Mouse (Mus musculus) kidney, embryonic 15.5 days (tissue): Measurements from ENCODE around the gene Nfam1. TPM values are rescaled to one million over a fixed set of nuclear protein-coding genes. Genes with fewer than 3 reads are reported as not detected.
A peak's percentile ranks its signal among the peaks of the same experiment; 100 is the strongest.
"Not testable (repeated sequence)": the region's sequence is repeated elsewhere in the genome, so short reads cannot be mapped to it uniquely, and the experiment has no call there.

Experiments used
- ATAC-seq: fragments of 200-750 bp; cut with Nextera tagmentation; replicated peaks from 2 replicates; pipeline ENCODE4 v1.8.0; 2017; ENCODE audit warnings: moderate TSS enrichment; ENCODE audit not compliant: low FRiP score
- H3K27ac ChIP-seq: fragments of 300-500 bp; sonication (generic); 2 replicates; pipeline ENCODE4 v1.5.1; 2015; ENCODE audit warnings: mild to moderate bottlenecking, inconsistent platforms
- H3K27me3 ChIP-seq: fragments of 300-500 bp; sonication (generic); 2 replicates; pipeline ENCODE4 v1.6.1; 2015; ENCODE audit warnings: inconsistent platforms
- H3K36me3 ChIP-seq: fragments of 300-500 bp; sonication (generic); 2 replicates; pipeline ENCODE4 v1.6.1; 2015; ENCODE audit warnings: inconsistent platforms
- H3K4me1 ChIP-seq: fragments of 300-500 bp; sonication (generic); 2 replicates; pipeline ENCODE4 v1.6.1; 2015; ENCODE audit warnings: inconsistent platforms
- H3K4me2 ChIP-seq: fragments of 300-500 bp; sonication (generic); 2 replicates; pipeline ENCODE4 v1.6.1; 2015; ENCODE audit warnings: moderate library complexity, mild to moderate bottlenecking, inconsistent platforms
- H3K4me3 ChIP-seq: fragments of 300-500 bp; sonication (generic); replicated peaks from 2 replicates; pipeline ENCODE4 v1.5.1; 2015; ENCODE audit warnings: mild to moderate bottlenecking, inconsistent platforms
- H3K9ac ChIP-seq: fragments of 300-500 bp; sonication (generic); 2 replicates; pipeline ENCODE4 v1.6.1; 2015; ENCODE audit warnings: mild to moderate bottlenecking, inconsistent platforms
- H3K9me3 ChIP-seq: fragments of 300-500 bp; sonication (generic); replicated peaks from 2 replicates; pipeline ENCODE4 v1.6.1; 2016; ENCODE audit warnings: inconsistent platforms
- WGBS: fragments of 180-500 bp; shearing (Covaris S2); methylation state at CpG from one replicate; pipeline ENCODE4 v1.1.7; 2015; ENCODE audit warnings: mixed read lengths; 5-methylcytosine and 5-hydroxymethylcytosine counted together
- polyA plus RNA-seq: library from polyadenylated mRNA; unstranded; fragments of >200 nt; fragmentation: Nextera tagmentation; extraction: Ambion mirVana; gene quantifications from 2 replicates; pipeline ENCODE4 v1.2.1, GENCODE M21; 2015

Gene Nfam1
- polyA plus RNA-seq, 1 experiment from 2014 or later, result 3.0 TPM

DNA sequence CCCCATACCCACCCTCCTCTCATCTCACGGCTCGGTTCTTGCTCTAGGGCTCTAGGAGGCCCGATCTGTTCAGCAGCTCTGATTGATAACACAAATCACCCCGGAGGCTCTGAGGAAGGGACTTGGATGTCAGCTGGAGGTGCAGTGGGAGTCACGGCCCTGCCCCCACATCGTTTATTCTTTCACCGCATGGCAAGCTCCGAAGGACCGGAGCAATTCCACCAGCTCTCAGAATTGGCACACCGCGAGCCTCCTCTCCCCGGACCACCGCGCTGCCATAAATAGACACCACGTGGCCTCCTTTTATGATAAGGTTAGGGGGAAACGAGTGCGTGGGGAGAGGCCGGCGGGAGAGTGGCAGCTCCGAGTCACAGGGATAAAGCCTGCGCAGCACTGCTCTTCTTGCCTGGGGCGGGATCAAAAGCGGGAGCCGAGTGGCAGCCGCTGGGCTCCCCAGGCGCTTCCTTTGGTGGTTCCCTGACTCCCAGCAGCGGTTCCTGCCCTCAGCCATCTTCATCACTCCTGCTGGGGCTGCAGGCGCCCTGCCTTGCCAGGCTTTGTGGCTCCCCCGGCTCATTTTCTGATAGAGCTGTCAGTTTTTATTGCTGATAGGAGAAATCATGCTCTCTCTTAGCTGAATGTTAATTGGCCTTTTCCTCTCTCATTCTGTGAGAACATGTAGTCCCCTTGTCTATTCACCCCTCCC, 23.4 kb upstream of the Nfam1 start:
- Histone ChIP-seq H3K27me3 (peaks cover 4% of the 10 kb centered on the region; the same call in 1 of the 2 replicates), H3K4me1 (peaks cover 43% of the 10 kb centered on the region), H3K9me3 (0 out of 2 replicates have a peak, but pooled peaks cover 5% of the 10 kb centered on the region), H3K27ac (peak overlapping the region; percentile 63), H3K36me3 (no peaks in the 10 kb centered on the region), H3K4me2 (peak overlapping the region; percentile 87), H3K9ac (peak overlapping the region; percentile 40), H3K4me3 (peak overlapping the region; percentile 43)
- peak; percentile 15; the same call in 1 of the 2 replicates for ATAC-seq
- under 1% methylated on average over 29 of the region's 29 CpGs for WGBS

DNA sequence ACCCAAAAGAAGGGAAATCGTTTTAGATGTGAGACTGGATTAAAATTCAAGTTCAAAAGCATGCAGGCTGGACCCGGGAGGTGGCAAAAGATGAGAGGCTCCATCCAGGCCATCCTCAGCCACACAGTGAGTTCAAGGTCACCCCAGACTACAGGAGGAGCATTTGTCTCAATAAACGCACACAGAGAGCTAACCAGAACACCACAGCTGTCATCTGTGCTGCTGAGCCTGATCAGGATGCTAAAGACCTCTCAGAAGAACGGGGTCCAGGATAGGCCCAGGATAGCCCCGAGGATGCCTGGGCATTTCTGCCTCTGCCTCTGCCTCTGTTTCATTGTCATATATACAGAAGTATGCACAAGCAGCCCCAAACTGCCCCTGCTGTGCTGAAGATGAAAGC, 22.5 kb upstream of the Nfam1 start:
- Histone ChIP-seq H3K4me3 (no peak overlapping the region), H3K9me3 (0 out of 2 replicates have a peak, but pooled peaks cover 5% of the 10 kb centered on the region), H3K4me2 (no peak overlapping the region), H3K36me3 (no peaks in the 10 kb centered on the region), H3K27me3 (peaks cover 4% of the 10 kb centered on the region), H3K9ac (no peak overlapping the region), H3K27ac (no peak overlapping the region), H3K4me1 (peaks cover 40% of the 10 kb centered on the region)
- ATAC-seq, result no peak
- WGBS, result 71% methylated on average over 5 of the region's 5 CpGs

DNA sequence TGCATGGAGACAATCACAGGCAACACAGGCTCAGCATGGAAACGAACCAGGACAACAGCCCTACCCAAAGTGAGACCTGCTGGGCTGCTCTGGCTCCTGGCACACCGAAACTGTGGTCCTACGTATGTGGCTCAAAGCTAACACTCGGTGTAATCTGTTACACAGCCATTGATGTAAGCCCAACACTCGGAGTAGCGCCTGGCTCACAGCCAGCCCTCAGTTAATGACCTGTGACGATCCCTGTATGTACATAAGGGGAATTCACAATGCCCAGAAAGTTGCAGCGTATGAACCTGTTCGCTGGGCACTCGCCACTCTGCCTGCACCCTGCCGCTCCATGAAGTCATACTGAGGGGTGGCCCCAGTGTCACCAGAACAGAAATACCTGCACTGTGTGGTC, 20.2 kb upstream of the Nfam1 start:
- Histone ChIP-seq H3K9me3 (0 out of 2 replicates have a peak, but pooled peaks cover 5% of the 10 kb centered on the region), H3K27me3 (peaks cover 4% of the 10 kb centered on the region), H3K36me3 (no peaks in the 10 kb centered on the region), H3K27ac (0 out of 2 replicates have a peak overlapping the region, but pooled peaks have one; percentile 25), H3K9ac (no peak overlapping the region), H3K4me1 (peaks cover 36% of the 10 kb centered on the region), H3K4me3 (no peak overlapping the region), H3K4me2 (no peak overlapping the region)
- ATAC-seq, result peak; percentile 70
- 29% methylated on average over 11 of the region's 11 CpGs for WGBS

DNA sequence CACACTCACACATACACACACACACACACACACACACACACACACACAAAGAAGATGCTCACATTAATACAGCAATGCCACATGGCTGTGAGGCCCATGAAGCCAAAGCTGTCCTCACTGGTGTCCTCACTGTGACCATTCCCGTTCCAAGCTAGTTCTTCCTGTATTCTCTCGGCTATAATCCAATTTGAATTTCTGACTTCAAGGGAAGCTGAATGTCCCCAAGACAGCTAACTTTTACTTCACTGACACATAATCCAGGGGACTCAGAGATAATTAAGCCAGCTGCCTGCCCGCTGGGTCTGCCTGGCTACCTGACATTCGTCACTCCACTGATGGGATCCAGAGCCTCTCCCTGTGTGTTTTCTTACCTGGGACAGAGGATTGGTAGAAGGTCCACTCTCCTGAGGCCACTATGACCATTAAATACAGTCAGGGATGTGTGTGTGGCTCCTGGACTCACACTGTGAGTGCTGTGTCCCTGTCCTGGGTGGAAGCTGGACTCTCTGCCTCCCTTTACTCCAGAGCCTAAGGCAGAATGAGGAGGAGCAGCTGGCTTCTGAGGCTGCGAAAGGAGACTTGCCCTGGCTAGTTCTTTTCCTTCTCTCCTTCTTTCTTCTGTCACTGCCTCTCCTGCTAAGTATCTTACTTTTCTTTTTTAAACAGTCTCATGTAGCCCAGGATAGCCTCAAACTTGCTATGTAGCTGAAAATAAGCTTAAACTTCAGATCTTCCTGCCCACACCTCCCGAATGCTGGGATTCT, 19.4 kb upstream of the Nfam1 start:
- no peak overlapping the region for H3K9ac ChIP-seq
- H3K27ac ChIP-seq, result no peak overlapping the region
- H3K36me3 ChIP-seq, result no peaks in the 10 kb centered on the region
- H3K4me2 ChIP-seq, result no peak overlapping the region
- peaks cover 4% of the 10 kb centered on the region for H3K27me3 ChIP-seq
- H3K4me3 ChIP-seq, result no peak overlapping the region
- ATAC-seq, result no peak
- WGBS, result 64% methylated on average over 6 of the region's 6 CpGs
- H3K4me1 ChIP-seq, result peaks cover 36% of the 10 kb centered on the region
- H3K9me3 ChIP-seq, result 0 out of 2 replicates have a peak, but pooled peaks cover 3% of the 10 kb centered on the region

DNA sequence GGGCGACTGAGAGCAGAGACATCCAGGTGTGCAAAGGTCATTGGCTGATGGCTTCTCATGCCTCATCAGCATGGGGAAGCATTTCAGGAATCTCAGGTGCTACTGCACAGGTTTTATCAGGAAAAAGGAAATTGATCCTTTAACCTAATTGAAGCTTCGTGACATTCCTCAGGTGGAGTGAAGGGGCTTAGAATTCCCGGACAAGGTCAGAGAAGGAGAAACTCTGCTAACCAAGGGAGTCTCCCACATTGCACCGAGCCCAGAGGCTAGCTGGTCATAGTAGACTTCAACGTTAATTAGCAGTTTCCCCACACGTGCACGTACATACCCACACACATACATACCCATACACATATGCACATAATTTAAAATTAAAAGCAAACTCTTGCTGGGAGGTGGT, 13.6 kb upstream of the Nfam1 start:
- Histone ChIP-seq H3K9ac (no peak overlapping the region), H3K4me1 (peaks cover 13% of the 10 kb centered on the region), H3K4me2 (no peak overlapping the region), H3K27ac (no peak overlapping the region), H3K27me3 (no peaks in the 10 kb centered on the region; the same call in 1 of the 2 replicates), H3K4me3 (no peak overlapping the region), H3K36me3 (no peaks in the 10 kb centered on the region), H3K9me3 (peaks cover 8% of the 10 kb centered on the region)
- ATAC-seq, result no peak
- WGBS, result 74% methylated on average over 7 of the region's 7 CpGs

DNA sequence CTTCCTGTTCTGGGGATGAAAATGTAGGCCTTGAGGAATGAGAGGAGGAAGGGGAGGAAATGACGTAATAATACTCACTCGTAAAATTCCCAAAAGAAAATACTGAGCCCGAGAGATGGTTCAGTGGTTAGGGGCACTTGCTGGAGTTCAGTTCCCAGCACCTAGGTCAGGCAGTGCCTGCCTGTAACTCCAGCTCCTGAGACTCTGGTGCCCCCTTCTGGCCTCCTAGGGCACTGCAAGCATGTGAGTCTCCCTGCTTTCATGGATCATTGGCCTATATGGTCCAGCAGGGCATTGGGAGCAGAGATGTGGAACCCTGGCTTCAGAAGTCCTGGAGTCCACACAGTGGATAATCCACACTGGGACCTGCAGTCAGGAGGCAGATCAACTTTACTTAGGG, 13.2 kb upstream of the Nfam1 start:
- WGBS, result 94% methylated on average over 3 of the region's 3 CpGs
- H3K4me2 ChIP-seq, result no peak overlapping the region
- H3K27ac ChIP-seq, result no peak overlapping the region
- peaks cover under 1% of the 10 kb centered on the region; the same call in 1 of the 2 replicates for H3K27me3 ChIP-seq
- H3K36me3 ChIP-seq, result no peaks in the 10 kb centered on the region
- peaks cover 12% of the 10 kb centered on the region for H3K4me1 ChIP-seq
- H3K9me3 ChIP-seq, result peaks cover 8% of the 10 kb centered on the region
- no peak overlapping the region for H3K9ac ChIP-seq
- no peak overlapping the region for H3K4me3 ChIP-seq
- no peak for ATAC-seq

DNA sequence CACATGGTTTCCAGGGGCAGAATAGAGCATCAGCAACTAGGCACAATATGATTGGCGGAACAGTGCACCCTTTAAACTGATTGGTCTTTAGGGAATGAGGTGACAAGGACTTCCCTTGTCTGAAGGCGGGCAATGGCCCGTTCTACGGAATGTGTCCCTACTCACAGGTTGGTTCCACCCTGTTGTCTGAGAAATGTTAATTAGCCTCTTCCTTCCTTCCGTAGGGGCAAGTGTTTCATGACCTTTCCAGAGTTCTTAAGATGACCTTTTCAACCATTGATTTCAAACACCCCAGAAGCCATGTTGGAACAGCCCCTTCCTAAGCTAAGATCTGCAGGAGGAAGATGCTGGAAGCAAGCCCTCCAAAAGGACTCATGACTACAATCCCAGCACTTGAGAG, 12.5 kb upstream of the Nfam1 start:
- H3K4me3 ChIP-seq, H3K9me3 ChIP-seq, H3K27me3 ChIP-seq, H3K9ac ChIP-seq, H3K4me2 ChIP-seq, ATAC-seq, H3K27ac ChIP-seq, H3K36me3 ChIP-seq: not testable (repeated sequence)
- H3K4me1 ChIP-seq, result peaks cover 13% of the 10 kb centered on the region
- WGBS, result 84% methylated on average over 5 of the region's 5 CpGs

DNA sequence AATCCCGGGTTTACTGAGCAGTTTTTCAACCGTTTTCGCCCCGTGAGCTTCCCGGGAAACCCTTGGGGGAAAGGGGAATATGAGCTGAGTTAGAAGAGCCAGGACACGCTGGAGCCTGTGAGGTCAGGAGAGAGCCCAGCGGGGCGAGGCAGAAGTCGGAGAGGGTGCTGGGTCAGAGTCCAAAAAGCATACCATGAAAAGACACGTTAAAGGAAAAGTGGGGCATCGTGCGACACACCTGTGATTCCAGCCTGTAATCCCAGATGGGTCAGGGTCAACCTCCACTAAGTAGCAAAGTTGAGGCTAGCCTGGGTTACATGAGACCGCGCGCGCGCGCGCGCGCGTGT, 10.2 kb upstream of the Nfam1 start:
- no peak overlapping the region for H3K9ac ChIP-seq
- no peak overlapping the region for H3K27ac ChIP-seq
- WGBS, result 67% methylated on average over 22 of the region's 22 CpGs
- no peak for ATAC-seq
- H3K36me3 ChIP-seq, result no peaks in the 10 kb centered on the region
- peaks cover 8% of the 10 kb centered on the region for H3K9me3 ChIP-seq
- peaks cover 33% of the 10 kb centered on the region for H3K4me1 ChIP-seq
- H3K27me3 ChIP-seq, result 0 out of 2 replicates have a peak, but pooled peaks cover 2% of the 10 kb centered on the region
- H3K4me3 ChIP-seq, result no peak overlapping the region
- no peak overlapping the region for H3K4me2 ChIP-seq

DNA sequence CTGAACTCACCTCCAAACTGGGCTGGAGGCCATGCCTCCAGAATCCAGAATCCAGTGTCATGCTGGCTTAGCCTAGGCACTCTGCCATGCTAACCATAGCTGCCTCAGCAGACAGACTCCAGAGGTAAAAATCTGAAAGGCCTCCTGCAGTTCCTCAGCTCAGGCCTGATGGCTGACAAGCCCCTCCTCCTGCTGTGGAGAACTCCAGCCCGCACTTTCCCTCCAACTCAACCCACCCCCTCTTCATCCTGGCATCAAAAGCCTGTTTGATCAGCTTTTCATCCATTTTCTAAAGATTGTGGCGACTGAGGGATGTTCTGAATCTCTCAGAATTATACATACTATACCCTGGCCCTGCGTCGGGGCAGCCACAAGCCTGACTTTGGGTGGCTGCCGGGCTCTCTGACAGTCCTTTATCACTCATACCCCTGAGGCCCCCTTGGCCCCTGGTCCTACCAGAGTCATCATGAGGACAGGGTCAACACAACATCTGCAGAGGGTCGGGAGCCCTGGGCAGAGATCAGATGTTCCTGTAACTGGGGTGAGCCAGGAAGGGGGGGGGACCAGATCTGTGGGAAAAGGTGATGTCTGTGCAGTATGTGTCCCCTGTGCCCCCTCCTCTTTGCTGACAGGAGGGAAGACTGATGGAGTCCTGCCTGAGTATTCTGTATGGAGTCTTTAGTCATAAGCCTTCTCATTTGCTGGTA, 9.7 kb upstream of the Nfam1 start:
- H3K4me1 ChIP-seq, result peaks cover 39% of the 10 kb centered on the region
- H3K4me3 ChIP-seq, result no peak overlapping the region
- H3K9me3 ChIP-seq, result peaks cover 8% of the 10 kb centered on the region
- no peak overlapping the region for H3K9ac ChIP-seq
- no peak for ATAC-seq
- H3K27me3 ChIP-seq, result 0 out of 2 replicates have a peak, but pooled peaks cover 2% of the 10 kb centered on the region
- 18% methylated on average over 6 of the region's 6 CpGs for WGBS
- H3K27ac ChIP-seq, result no peak overlapping the region
- H3K36me3 ChIP-seq, result no peaks in the 10 kb centered on the region
- H3K4me2 ChIP-seq, result no peak overlapping the region

DNA sequence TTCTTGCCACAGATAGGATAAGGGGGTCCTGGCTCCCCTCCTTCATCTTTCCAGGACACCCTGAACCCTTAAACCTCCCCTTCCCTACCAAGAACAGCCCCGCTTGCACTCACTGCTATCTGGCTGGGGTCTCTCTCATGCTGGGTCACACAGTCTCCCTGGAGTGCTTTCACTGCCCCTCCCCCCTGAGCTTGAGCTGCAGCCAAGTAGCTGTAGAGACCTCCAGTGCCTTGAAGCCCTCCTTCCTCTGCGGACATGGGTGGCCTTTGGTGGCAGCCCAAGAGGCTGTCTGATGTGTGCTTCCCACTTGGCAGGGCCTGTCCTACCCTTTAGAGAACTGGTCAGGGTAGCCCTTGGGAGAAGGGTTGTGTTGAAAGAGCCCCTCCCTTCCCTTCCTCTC, 7.0 kb upstream of the Nfam1 start:
- Histone ChIP-seq H3K4me3 (no peak overlapping the region), H3K36me3 (no peaks in the 10 kb centered on the region), H3K4me2 (no peak overlapping the region), H3K4me1 (peaks cover 55% of the 10 kb centered on the region), H3K27me3 (peaks cover 10% of the 10 kb centered on the region), H3K9ac (no peak overlapping the region), H3K9me3 (no peaks in the 10 kb centered on the region), H3K27ac (no peak overlapping the region)
- 55% methylated on average over 2 of the region's 2 CpGs for WGBS
- ATAC-seq, result no peak

DNA sequence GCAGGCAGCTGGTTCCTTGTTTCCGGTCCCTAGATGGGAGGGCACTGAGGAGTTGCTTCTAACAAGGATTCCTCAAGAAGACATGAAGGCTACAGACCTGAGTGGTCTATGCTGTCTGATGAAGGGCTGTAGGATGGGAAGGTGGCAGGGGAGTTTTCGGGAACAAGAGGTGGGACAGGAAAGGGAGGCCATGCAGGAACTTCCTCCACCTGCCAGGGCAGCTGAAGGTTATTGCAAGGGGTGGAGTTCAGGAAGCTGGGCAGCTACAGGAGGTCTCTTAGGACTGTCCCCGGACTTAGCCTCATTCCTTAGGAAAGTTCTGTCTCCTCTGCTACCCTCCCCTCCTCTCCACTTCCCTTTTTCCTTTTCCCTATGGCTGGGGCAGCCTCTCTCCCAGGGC, 5.7 kb upstream of the Nfam1 start:
- H3K4me1 ChIP-seq, result peaks cover 68% of the 10 kb centered on the region
- ATAC-seq, result no peak
- no peaks in the 10 kb centered on the region for H3K9me3 ChIP-seq
- H3K27me3 ChIP-seq, result peaks cover 19% of the 10 kb centered on the region
- 45% methylated on average over 3 of the region's 3 CpGs for WGBS
- H3K4me3 ChIP-seq, result no peak overlapping the region
- H3K4me2 ChIP-seq, result no peak overlapping the region
- no peak overlapping the region for H3K27ac ChIP-seq
- H3K9ac ChIP-seq, result no peak overlapping the region
- H3K36me3 ChIP-seq, result no peaks in the 10 kb centered on the region
